Mouse (Mus musculus): ENCODE measurements around the gene Cdhr4. TPM values are rescaled to one million over a fixed set of nuclear protein-coding genes. Genes with fewer than 3 reads are reported as not detected.

Gene Cdhr4
- 0.61 TPM in 1 of 4 replicates, not detected in the others for total RNA-seq (2023; ENCODE audit: inconsistent age)

DNA sequence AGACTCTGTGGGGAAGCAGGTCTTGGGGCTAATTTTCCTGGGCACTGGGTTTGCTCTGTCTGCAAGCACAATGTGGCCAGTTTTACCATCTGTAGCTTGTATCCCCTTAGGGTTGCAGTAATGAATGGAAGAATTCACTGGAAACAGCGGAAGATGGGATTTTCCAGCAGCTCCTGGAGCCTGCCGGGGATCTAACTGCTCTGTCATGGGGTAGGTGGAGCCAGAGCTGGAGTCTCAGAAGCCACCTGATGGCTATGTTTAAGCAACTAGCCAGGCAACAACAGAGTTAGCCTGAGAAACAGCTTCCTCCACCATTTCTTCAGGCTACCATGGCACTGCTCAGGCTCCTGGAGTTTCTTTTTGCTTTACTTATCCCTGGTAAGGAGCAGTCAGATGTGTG lies at the start of gene Cdhr4:
Gene Cdhr4 (plus strand): TSS at position 301 of the 400 bp plus-strand sequence.

DNA sequence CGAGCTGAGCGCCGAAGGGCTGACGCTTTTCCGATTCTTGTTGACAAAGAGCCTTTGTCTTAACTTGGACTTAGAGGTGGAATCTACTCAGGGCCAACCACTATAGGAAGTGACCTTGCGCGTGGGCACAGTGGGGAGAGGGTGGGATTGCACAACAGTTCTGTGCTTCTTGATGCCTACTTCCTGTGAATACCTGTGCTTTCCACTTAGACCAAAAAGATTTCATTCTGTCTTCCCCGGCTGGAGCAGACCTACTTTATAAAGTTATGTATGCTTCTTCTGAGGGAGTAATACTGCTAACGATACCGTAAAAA lies 42.4 kb upstream of the Cdhr4 start, which contains the start of gene Traip:
Gene Traip (plus strand): TSS at position 215 of the 314 bp plus-strand sequence.

DNA sequence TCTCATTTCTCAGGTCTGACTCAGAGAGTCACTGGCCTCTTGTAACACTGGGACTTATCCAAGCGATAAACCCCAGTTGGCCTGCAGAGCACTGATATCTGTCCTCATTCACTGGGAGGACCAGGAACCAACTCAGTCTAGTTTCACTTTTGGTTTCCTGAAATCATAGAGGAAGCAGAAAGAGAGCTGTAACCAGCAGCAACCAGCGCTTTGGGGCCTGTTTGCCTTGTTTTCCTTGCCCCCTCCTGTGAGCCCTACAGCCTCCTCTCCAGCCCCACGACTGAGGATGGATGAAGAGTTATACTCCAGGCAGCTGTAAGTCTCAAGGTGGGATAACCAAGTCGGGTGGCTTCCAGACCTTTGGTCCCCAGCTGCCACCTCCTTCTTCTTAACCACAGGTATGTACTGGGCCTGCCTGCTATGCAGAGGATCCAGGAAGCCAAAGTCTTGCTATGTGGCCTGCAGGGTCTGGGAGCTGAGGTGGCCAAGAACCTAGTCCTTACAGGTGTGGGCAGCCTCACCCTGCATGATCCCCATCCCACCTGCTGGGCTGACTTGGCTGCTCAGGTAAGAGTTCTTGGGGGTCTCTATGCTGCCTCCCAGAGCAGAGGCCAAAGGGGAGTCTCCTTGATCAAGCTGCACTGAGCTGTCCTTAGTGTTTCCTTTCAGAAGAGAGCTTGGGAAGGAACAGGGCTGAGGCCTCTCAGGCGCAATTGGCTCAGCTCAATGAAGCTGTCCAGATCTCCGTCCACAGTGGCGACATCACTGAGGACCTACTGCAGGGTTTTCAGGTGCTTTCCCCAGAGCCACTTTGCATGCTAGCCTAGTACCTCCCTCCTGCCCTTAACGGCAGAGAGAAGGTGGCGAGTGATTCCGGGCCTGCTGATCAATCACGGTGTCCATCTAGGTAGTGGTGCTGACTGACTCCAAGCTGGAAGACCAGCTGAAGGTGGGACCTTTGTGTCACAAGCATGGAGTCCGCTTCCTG lies 16.6 kb upstream of the Cdhr4 start, which contains the start of gene Uba7:
Gene Uba7 (plus strand): TSS at position 107 of the 988 bp plus-strand sequence.

DNA sequence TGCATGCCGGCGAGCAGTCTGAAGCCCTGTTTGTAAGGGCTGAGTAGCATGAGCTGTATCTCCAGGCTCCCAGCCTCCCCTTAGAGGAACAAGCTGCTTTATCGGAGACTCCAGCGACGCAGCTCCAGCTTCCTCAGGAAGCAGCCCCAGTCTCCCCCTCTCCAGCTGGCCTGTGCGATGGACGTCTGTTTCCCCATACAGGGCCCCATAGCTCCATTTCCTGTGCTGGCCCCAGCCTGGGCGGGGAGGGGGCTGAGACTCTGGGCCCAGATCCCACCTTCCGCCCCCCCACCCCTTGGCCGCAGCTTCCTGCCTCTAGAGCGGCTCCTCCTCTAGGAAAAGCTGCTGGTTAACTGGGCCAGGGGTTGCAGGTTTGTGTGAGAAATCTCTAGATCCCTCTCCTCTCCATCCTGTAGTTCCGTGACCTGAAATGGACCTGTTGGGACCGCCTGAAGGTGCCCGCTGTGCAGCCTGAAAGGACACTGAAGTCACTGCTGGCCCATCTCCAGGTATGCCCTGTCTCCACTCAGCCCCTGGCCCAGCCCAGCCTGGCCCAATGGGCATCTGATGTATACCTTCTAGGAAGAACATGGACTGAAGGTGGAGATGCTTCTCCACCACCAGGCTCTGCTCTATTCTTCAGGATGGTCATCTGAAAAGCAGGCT lies 9.5 kb upstream of the Cdhr4 start, which contains the start of gene Gm20661:
Gene Gm20661 (plus strand): TSS at position 378 of the 666 bp plus-strand sequence.

DNA sequence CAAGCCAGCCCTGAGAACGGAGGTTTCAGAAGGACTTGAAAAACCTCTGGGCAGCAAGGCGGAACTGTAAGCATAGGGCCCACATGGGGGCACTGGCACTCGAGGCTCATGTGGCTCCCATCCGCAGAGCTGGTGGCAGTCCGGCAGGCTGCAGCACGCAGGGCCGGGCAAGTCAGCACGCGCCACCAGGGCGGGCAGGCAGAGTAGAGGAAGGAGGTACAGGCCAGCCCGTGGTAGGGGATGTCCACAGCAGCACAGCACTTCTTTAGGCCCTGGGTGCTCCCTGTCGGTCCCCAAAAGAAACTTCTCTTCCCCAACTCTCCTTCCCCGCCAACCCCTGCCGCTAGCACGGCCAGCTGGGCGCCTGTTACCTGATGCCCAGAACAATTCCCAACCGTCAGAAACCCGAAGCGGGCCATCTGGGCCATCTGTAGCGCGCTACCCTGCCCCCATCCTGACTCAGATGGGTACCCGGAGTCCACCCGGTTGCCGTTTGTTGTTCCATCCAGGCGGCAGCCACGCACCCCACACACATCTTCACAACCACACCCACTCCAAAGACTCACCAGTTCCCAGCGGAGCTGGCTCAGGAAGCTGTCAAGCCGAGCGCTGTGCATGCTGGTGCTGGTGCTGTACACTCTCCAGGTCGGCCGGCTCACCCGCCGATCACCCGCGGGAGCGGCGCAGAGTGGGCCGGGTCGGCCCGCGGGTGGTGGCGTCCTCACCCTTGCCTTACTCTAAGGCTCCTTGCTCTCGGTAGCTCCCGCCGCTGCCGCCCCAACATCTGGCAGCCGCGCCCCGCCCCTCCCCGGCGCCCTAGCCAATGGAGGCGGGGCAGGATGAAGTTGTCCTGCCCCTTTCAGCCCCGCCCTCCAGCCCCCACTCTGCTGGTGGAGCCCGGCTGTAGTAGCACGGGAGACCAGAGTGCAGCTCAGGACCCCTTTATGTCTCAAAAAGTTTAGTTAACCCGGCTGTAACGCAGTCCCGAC lies 6.9 kb upstream of the Cdhr4 start, which contains the start of gene Inka1:
Gene Inka1 (minus strand): TSS at position 749 of the 989 bp plus-strand sequence.

DNA sequence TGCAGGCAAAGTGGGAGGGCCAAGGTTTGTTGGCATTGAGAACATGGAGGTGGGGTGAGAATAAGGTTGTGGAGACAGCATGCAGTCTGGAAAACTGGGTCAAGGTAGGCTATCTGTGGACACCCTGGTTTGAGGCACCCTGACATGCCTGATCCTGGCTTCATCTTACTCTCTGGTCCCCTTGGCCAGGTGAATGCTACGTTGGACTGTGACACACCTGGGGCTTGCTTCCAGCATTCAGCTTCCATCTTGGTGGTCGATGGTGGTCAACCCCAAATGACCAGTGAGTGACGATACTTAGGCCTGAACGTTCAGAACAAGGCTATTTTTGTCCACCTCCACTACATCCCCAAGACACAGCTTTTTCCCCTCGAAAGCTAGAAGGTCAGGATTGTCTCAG lies 3.8 kb downstream of the Cdhr4 start, which contains the start of gene Gm20662:
Gene Gm20662 (plus strand): TSS at position 301 of the 400 bp plus-strand sequence.

DNA sequence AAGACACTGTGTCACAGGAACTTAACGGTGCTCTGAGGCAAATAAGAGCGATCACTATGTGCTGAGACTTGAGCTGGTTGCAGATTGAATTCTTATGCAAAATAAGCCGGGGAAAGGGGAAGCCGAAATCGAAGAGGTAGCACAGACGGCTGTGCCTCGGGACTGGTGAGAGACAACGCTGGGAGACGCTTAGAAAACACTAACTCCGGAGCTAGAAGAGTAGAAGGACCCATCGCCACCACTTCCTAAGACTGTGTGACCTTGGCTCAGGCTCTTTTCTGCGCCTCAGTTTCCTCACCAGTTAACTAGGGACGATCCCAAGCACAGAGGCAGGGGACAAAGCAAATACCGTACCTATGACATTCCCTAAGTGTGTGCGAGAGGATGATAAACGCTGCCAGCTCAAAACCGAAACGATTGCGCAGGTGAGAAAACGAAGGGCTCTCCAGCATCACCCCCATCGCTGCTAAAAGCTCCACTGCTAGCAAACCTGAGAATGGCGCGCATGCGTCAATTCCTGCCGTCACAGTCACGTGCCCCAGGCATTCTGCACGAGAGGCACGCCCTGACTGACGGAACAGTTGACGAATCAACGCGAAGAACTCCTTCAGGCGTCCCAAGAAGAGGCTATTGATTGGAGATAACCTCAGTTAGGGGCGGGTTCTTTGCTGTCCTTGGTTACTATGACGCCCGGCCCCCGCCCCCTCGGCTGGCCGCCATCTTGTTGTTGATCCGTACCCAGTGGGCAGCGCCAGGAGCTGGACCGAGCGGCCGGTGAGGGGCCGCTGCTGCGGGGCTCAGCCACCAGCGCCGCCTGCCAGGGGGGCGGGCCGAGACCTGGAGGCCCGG lies 9.8 kb downstream of the Cdhr4 start, which contains the start of gene Ip6k1:
Gene Ip6k1 (plus strand): TSS at position 580 of the 849 bp plus-strand sequence.

DNA sequence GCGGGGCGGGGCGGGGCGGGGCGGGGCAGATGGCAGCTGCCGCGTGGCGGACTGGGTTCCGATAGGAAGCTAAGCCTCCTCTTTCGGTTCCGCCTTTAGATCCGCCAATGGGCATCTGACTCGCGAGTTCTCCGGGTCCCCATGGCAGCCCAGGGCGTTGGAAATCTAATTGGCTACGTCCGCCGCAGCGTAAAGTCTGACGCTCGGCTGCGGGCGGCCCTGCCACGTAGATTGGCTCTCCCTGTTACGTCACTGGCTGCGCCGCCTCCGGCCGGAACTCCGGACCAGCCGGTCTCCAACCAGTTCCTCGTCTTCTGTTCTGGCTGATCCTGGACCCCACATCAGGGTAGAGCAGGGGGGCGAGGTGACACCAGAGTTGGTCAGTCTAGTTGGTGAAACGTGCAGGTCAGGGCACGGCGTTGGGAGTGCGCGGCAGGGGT lies 56.7 kb downstream of the Cdhr4 start, which contains the start of gene Gmppb:
Gene Gmppb (plus strand): TSS at position 227 of the 440 bp plus-strand sequence.

Other genes starting within 250 kb of the Cdhr4 start
- gene Rbm5, start 221.5 kb upstream of the Cdhr4 start, total RNA-seq (2023; ENCODE audit: inconsistent age): 286 to 321 TPM (median 308 TPM) in 4 replicates
- 105 to 119 TPM (median 118 TPM) in 4 replicates for gene Rbm6, start 119.3 kb upstream of the Cdhr4 start, total RNA-seq (2023; ENCODE audit: inconsistent age)
- gene Mon1a, start 104.3 kb upstream of the Cdhr4 start, total RNA-seq (2023; ENCODE audit: inconsistent age): 13.3 to 16.8 TPM (median 15.5 TPM) in 4 replicates
- 0.09 to 0.67 TPM (median 0.62 TPM) in 4 replicates for gene Mst1r, start 85.6 kb upstream of the Cdhr4 start, total RNA-seq (2023; ENCODE audit: inconsistent age)
- gene Actl11, start 64.0 kb upstream of the Cdhr4 start, total RNA-seq (2023; ENCODE audit: inconsistent age): not detected in 4 replicates
- gene Camkv, start 56.8 kb upstream of the Cdhr4 start, total RNA-seq (2023; ENCODE audit: inconsistent age): not detected in 4 replicates
- gene Traip, start 42.4 kb upstream of the Cdhr4 start, total RNA-seq (2023; ENCODE audit: inconsistent age): 5.7 to 9.6 TPM (median 7.8 TPM) in 4 replicates
- 177 to 208 TPM (median 186 TPM) in 4 replicates for gene Uba7, start 17.0 kb upstream of the Cdhr4 start, total RNA-seq (2023; ENCODE audit: inconsistent age)
- 0.39 to 0.66 TPM in 2 of 4 replicates, not detected in the others for gene Gm20661, start 9.4 kb upstream of the Cdhr4 start, total RNA-seq (2023; ENCODE audit: inconsistent age)
- 1.1 to 3.4 TPM (median 2.3 TPM) in 4 replicates for gene Inka1, start 6.6 kb upstream of the Cdhr4 start, total RNA-seq (2023; ENCODE audit: inconsistent age)
- 1.6 to 4.2 TPM in 2 of 4 replicates, not detected in the others for gene Gm20662, start 3.9 kb downstream of the Cdhr4 start, total RNA-seq (2023; ENCODE audit: inconsistent age)
- gene Ip6k1, start 10.0 kb downstream of the Cdhr4 start, total RNA-seq (2023; ENCODE audit: inconsistent age): 120 to 135 TPM (median 126 TPM) in 4 replicates
- 40.8 to 50.5 TPM (median 49.4 TPM) in 4 replicates for gene Gmppb, start 56.7 kb downstream of the Cdhr4 start, total RNA-seq (2023; ENCODE audit: inconsistent age)
- gene Amigo3, start 60.7 kb downstream of the Cdhr4 start, total RNA-seq (2023; ENCODE audit: inconsistent age): 12.8 to 17.4 TPM (median 16.1 TPM) in 4 replicates
- gene Mst1, start 87.9 kb downstream of the Cdhr4 start, total RNA-seq (2023; ENCODE audit: inconsistent age): 0.24 to 0.61 TPM in 2 of 4 replicates, not detected in the others
- 221 to 235 TPM (median 235 TPM) in 4 replicates for gene Rnf123, start 90.8 kb downstream of the Cdhr4 start, total RNA-seq (2023; ENCODE audit: inconsistent age)
- gene Apeh, start 102.1 kb downstream of the Cdhr4 start, total RNA-seq (2023; ENCODE audit: inconsistent age): 132 to 156 TPM (median 150 TPM) in 4 replicates
- gene Bsn, start 197.9 kb downstream of the Cdhr4 start, total RNA-seq (2023; ENCODE audit: inconsistent age): 0.13 to 0.32 TPM (median 0.20 TPM) in 4 replicates